ENCODE assay signal across 8 mouse cellular contexts in the genomic region with DNA sequence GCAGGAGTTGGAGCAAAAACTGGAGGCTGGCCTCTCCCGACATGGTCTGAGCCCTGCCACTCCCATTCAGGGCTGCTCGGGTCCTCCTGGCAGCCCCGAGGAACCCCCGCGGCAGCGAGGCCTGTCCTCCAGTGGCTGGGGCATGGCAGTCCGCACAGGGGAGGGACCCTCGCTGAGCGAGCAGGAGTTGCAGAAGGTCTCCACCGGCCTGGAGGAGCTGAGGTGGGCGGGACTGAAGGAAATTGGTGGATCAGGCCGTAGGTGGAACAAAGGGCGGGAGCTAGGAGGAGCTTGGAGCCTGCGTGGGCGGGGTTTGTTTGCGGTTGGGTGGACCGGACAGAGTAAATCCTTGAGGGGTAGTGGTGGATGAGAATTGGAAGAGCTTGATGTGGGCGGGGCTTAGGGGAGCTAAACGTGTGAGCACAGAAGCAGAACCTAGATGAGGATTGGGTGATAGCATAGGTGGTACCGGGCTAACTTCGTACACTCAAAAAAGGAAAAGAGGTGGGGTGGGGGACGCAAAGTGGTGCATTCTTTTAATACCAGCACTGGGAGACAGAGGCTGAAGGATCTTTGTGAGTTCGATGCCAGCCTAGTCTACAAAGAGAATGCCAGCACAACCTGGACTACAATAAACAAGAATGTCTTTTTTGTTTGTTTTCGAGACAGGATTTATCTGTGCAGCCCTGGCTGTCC. TPM values are rescaled to one million over a fixed set of nuclear protein-coding genes. Genes with fewer than 3 reads are reported as not detected.
DNase-seq lines count a peak whose midpoint lies in the region; ATAC-seq and TF ChIP-seq lines count a peak whose summit lies in the region.

No protein-coding gene starts in this region.

- peak overlapping the region; percentile 76 for H3K4me2 ChIP-seq in forebrain, embryonic 13.5 days
- H3K4me2 ChIP-seq in heart, postnatal 0 days (ENCODE audit: low read depth, low read length) = peak overlapping the region; percentile 79
- peak overlapping the region; percentile 98 for H3K4me2 ChIP-seq in liver, embryonic 15.5 days
- H3K4me2 ChIP-seq in neural tube, embryonic 11.5 days (ENCODE audit: low read depth) = peak overlapping the region; percentile 81
- H3K4me2 ChIP-seq in stomach, postnatal 0 days (replicated peaks; ENCODE audit: low read depth) = peak overlapping the region; percentile 90

- TF ChIP-seq EP300 in heart, postnatal 0 days (IDR thresholded peaks at IDR 0.05; ENCODE audit: low read depth) = no peak
- no peak for TF ChIP-seq EP300 in stomach, postnatal 0 days (optimal IDR thresholded peaks at IDR 0.05)

- H3K27me3 ChIP-seq in forebrain, embryonic 13.5 days = peaks cover 38% of the 10 kb centered on the region
- peaks cover 22% of the 10 kb centered on the region for H3K27me3 ChIP-seq in heart, postnatal 0 days (ENCODE audit: control insufficient read depth, insufficient read depth, low read length)
- H3K27me3 ChIP-seq in liver, embryonic 15.5 days = peaks cover 57% of the 10 kb centered on the region
- peaks cover 15% of the 10 kb centered on the region for H3K27me3 ChIP-seq in neural tube, embryonic 11.5 days (ENCODE audit: control insufficient read depth, insufficient read depth, low read length)
- H3K27me3 ChIP-seq in stomach, postnatal 0 days (ENCODE audit: control insufficient read depth, insufficient read depth, low read length) = no peaks in the 10 kb centered on the region

- ATAC-seq in forebrain, embryonic 13.5 days = peak; percentile 83
- ATAC-seq in heart, postnatal 0 days (ENCODE audit: insufficient read depth, low read depth) = peak; percentile 88
- ATAC-seq in liver, embryonic 15.5 days (ENCODE audit: insufficient read depth) = peak; percentile 84
- ATAC-seq in neural tube, embryonic 11.5 days (ENCODE audit: insufficient read depth, low FRiP score, low TSS enrichment) = peak; percentile 84
- ATAC-seq in stomach, postnatal 0 days (ENCODE audit: low FRiP score, low TSS enrichment) = peak; percentile 90

- peaks cover 0 to 14% of the 10 kb centered on the region in 2 experiments; a peak in 1 of 4 replicates for H3K4me1 ChIP-seq in ES-E14 (ENCODE audit: control insufficient read depth in 2 of 2, insufficient read depth in 2 of 2, low read length in 2 of 2, poor library complexity in 1 of 2)
- H3K4me1 ChIP-seq in forebrain, embryonic 13.5 days = peaks cover 16% of the 10 kb centered on the region
- H3K4me1 ChIP-seq in heart, postnatal 0 days (ENCODE audit: control insufficient read depth, insufficient read depth) = peaks cover 10% of the 10 kb centered on the region; the same call in 1 of the 2 replicates
- H3K4me1 ChIP-seq in liver, embryonic 15.5 days (replicated peaks) = peaks cover 22% of the 10 kb centered on the region
- no peaks in the 10 kb centered on the region for H3K4me1 ChIP-seq in neural tube, embryonic 11.5 days (ENCODE audit: control insufficient read depth, insufficient read depth, low read length)
- H3K4me1 ChIP-seq in stomach, postnatal 0 days (replicated peaks; ENCODE audit: control insufficient read depth, insufficient read depth) = no peaks in the 10 kb centered on the region

- H3K27ac ChIP-seq in ES-E14 (ENCODE audit: insufficient read depth, low read depth, low read length, poor library complexity, severe bottlenecking) = no peak overlapping the region
- H3K27ac ChIP-seq in forebrain, embryonic 13.5 days = peak overlapping the region; percentile 59; the same call in 1 of the 2 replicates
- peak overlapping the region; percentile 51; the same call in 1 of the 2 replicates for H3K27ac ChIP-seq in heart, postnatal 0 days (ENCODE audit: low read depth)
- peak overlapping the region; percentile 77 for H3K27ac ChIP-seq in liver, embryonic 15.5 days (replicated peaks)
- no peak overlapping the region for H3K27ac ChIP-seq in neural tube, embryonic 11.5 days (ENCODE audit: low read depth, low read length)
- H3K27ac ChIP-seq in stomach, postnatal 0 days (replicated peaks) = peak overlapping the region; percentile 86

- in situ Hi-C loops in ES-E14 (cut with MboI; ENCODE audit: low sequenced_read_pairs in 2 of 2, unreplicated experiment in 2 of 2) = no loop called here

- peak; percentile 100 for DNase-seq in ES-E14 (ENCODE audit: low read depth, low spot score)
- DNase-seq in cerebellum, adult 11 months = peak; percentile 79
- peak; percentile 96 for DNase-seq in heart, postnatal 0 days (ENCODE audit: low spot score)
- DNase-seq in kidney, postnatal 36 days = peak; percentile 97
- peak; percentile 91 for DNase-seq in neural tube, embryonic 11.5 days (ENCODE audit: low spot score)
- DNase-seq in stomach, postnatal 0 days (ENCODE audit: low spot score) = peak; percentile 95

- H3K9ac ChIP-seq in ES-E14 (ENCODE audit: insufficient read depth, low read depth, low read length, poor library complexity, severe bottlenecking) = peak overlapping the region; percentile 32
- H3K9ac ChIP-seq in forebrain, embryonic 13.5 days = peak overlapping the region; percentile 68
- peak overlapping the region; percentile 43 for H3K9ac ChIP-seq in heart, postnatal 0 days (replicated peaks; ENCODE audit: low read depth, low read length)
- peak overlapping the region; percentile 62 for H3K9ac ChIP-seq in liver, embryonic 15.5 days
- H3K9ac ChIP-seq in neural tube, embryonic 11.5 days (ENCODE audit: low read length) = peak overlapping the region; percentile 66
- peak overlapping the region; percentile 62 for H3K9ac ChIP-seq in stomach, postnatal 0 days (ENCODE audit: low read length)

- no peak for TF ChIP-seq CTCF in heart, postnatal 0 days (IDR thresholded peaks at IDR 0.05; ENCODE audit: low read depth)
- 0 out of 2 replicates have a peak, but pooled peaks have one; percentile 6 for TF ChIP-seq CTCF in stomach, postnatal 0 days (IDR thresholded peaks at IDR 0.05; ENCODE audit: low read depth)

- H3K4me3 ChIP-seq in ES-E14 (ENCODE audit: insufficient read depth in 1 of 2, low read depth in 1 of 2, low read length in 2 of 2, poor library complexity in 1 of 2, severe bottlenecking in 1 of 2) = peak overlapping the region; percentile 65 to 92
- peak overlapping the region; percentile 44 for H3K4me3 ChIP-seq in forebrain, embryonic 13.5 days
- H3K4me3 ChIP-seq in heart, postnatal 0 days (ENCODE audit: low read depth, low read length) = peak overlapping the region; percentile 50
- peak overlapping the region; percentile 65 for H3K4me3 ChIP-seq in liver, embryonic 15.5 days (replicated peaks)
- H3K4me3 ChIP-seq in neural tube, embryonic 11.5 days (ENCODE audit: low read depth, low read length) = peak overlapping the region; percentile 38
- H3K4me3 ChIP-seq in stomach, postnatal 0 days (ENCODE audit: low read depth, low read length) = peak overlapping the region; percentile 52

- WGBS in forebrain, embryonic 13.5 days = 7% methylated on average over 24 of the region's 24 CpGs
- WGBS in heart, postnatal 0 days = 7% methylated on average over 24 of the region's 24 CpGs
- 5% methylated on average over 24 of the region's 24 CpGs for WGBS in liver, embryonic 15.5 days (ENCODE audit: insufficient replicate concordance)
- WGBS in neural tube, embryonic 11.5 days = 6% methylated on average over 24 of the region's 24 CpGs
- 6% methylated on average over 24 of the region's 24 CpGs for WGBS in stomach, postnatal 0 days

- no peaks in the 10 kb centered on the region for H3K9me3 ChIP-seq in ES-E14 (ENCODE audit: control insufficient read depth, insufficient read depth, low read depth, low read length)
- H3K9me3 ChIP-seq in forebrain, embryonic 13.5 days (replicated peaks) = no peaks in the 10 kb centered on the region
- H3K9me3 ChIP-seq in heart, postnatal 0 days (replicated peaks; ENCODE audit: control insufficient read depth, low read length) = no peaks in the 10 kb centered on the region
- H3K9me3 ChIP-seq in liver, embryonic 15.5 days (replicated peaks) = no peaks in the 10 kb centered on the region
- no peaks in the 10 kb centered on the region for H3K9me3 ChIP-seq in neural tube, embryonic 11.5 days (ENCODE audit: control insufficient read depth, low read length)
- no peaks in the 10 kb centered on the region for H3K9me3 ChIP-seq in stomach, postnatal 0 days (ENCODE audit: control insufficient read depth, low read length)

- no peaks in the 10 kb centered on the region for H3K36me3 ChIP-seq in ES-E14 (ENCODE audit: control insufficient read depth, insufficient read depth, low read length, poor library complexity, severe bottlenecking)
- no peaks in the 10 kb centered on the region for H3K36me3 ChIP-seq in forebrain, embryonic 13.5 days (ENCODE audit: poor library complexity, severe bottlenecking)
- no peaks in the 10 kb centered on the region for H3K36me3 ChIP-seq in heart, postnatal 0 days (replicated peaks; ENCODE audit: control insufficient read depth, insufficient read depth, low read length)
- no peaks in the 10 kb centered on the region for H3K36me3 ChIP-seq in liver, embryonic 15.5 days (replicated peaks)
- no peaks in the 10 kb centered on the region for H3K36me3 ChIP-seq in neural tube, embryonic 11.5 days (ENCODE audit: control insufficient read depth, insufficient read depth, low read length)
- no peaks in the 10 kb centered on the region for H3K36me3 ChIP-seq in stomach, postnatal 0 days (ENCODE audit: control insufficient read depth, insufficient read depth, low read length)

RNA-seq across cellular contexts. Expression of a gene that starts 9.8 kb away (rescaled TPM):
- 0.49 and 0.85 TPM in 2 replicates for total RNA-seq in ES-E14 (2012; rRNA removed)
- polyA plus RNA-seq in forebrain, embryonic 13.5 days (2015; fragmentation: Nextera tagmentation; extraction: Ambion mirVana) = 0.20 TPM in 1 of 2 replicates, not detected in the other
- not detected in 2 replicates for total RNA-seq in heart, postnatal 0 days (2014; rRNA removed; ENCODE audit: low replicate concordance)
- 0.16 and 0.27 TPM in 2 replicates for polyA plus RNA-seq in heart, postnatal 0 days (2015; fragmentation: Nextera tagmentation; extraction: Ambion mirVana)
- 0.08 TPM in 1 of 2 replicates, not detected in the other for polyA plus RNA-seq in liver, embryonic 15.5 days (2015; fragmentation: Nextera tagmentation; extraction: Ambion mirVana)
- 0.27 TPM in 1 of 2 replicates, not detected in the other for polyA plus RNA-seq in neural tube, embryonic 11.5 days (2014; fragmentation: Nextera tagmentation; extraction: Ambion mirVana)
- 0.08 TPM in 1 of 2 replicates, not detected in the other for polyA plus RNA-seq in stomach, postnatal 0 days (2015; fragmentation: Nextera tagmentation; extraction: Ambion mirVana)

RNA-seq across cellular contexts. Expression of a gene that starts 21.9 kb away (rescaled TPM):
- 60.3 and 123 TPM in 2 replicates for total RNA-seq in ES-E14 (2012; rRNA removed)
- 40.2 and 43.1 TPM in 2 replicates for polyA plus RNA-seq in forebrain, embryonic 13.5 days (2015; fragmentation: Nextera tagmentation; extraction: Ambion mirVana)
- total RNA-seq in heart, postnatal 0 days (2014; rRNA removed; ENCODE audit: low replicate concordance) = 7.5 and 12.7 TPM in 2 replicates
- 3.4 and 3.9 TPM in 2 replicates for polyA plus RNA-seq in heart, postnatal 0 days (2015; fragmentation: Nextera tagmentation; extraction: Ambion mirVana)
- polyA plus RNA-seq in liver, embryonic 15.5 days (2015; fragmentation: Nextera tagmentation; extraction: Ambion mirVana) = 1.5 and 1.6 TPM in 2 replicates
- polyA plus RNA-seq in neural tube, embryonic 11.5 days (2014; fragmentation: Nextera tagmentation; extraction: Ambion mirVana) = 22.0 and 25.2 TPM in 2 replicates
- polyA plus RNA-seq in stomach, postnatal 0 days (2015; fragmentation: Nextera tagmentation; extraction: Ambion mirVana) = 5.6 and 7.3 TPM in 2 replicates

RNA-seq across cellular contexts. Expression of a gene that starts 23.5 kb away (rescaled TPM):
- 82.5 and 94.9 TPM in 2 replicates for total RNA-seq in ES-E14 (2012; rRNA removed)
- polyA plus RNA-seq in forebrain, embryonic 13.5 days (2015; fragmentation: Nextera tagmentation; extraction: Ambion mirVana) = 81.7 and 87.2 TPM in 2 replicates
- 63.1 and 99.0 TPM in 2 replicates for total RNA-seq in heart, postnatal 0 days (2014; rRNA removed; ENCODE audit: low replicate concordance)
- 36.2 and 37.1 TPM in 2 replicates for polyA plus RNA-seq in heart, postnatal 0 days (2015; fragmentation: Nextera tagmentation; extraction: Ambion mirVana)
- 69.1 and 70.9 TPM in 2 replicates for polyA plus RNA-seq in liver, embryonic 15.5 days (2015; fragmentation: Nextera tagmentation; extraction: Ambion mirVana)
- 92.5 and 95.0 TPM in 2 replicates for polyA plus RNA-seq in neural tube, embryonic 11.5 days (2014; fragmentation: Nextera tagmentation; extraction: Ambion mirVana)
- 29.3 and 33.9 TPM in 2 replicates for polyA plus RNA-seq in stomach, postnatal 0 days (2015; fragmentation: Nextera tagmentation; extraction: Ambion mirVana)

RNA-seq across cellular contexts. Expression of a gene that starts 33.6 kb away (rescaled TPM):
- 413 and 429 TPM in 2 replicates for total RNA-seq in ES-E14 (2012; rRNA removed)
- polyA plus RNA-seq in forebrain, embryonic 13.5 days (2015; fragmentation: Nextera tagmentation; extraction: Ambion mirVana) = 815 and 859 TPM in 2 replicates
- total RNA-seq in heart, postnatal 0 days (2014; rRNA removed; ENCODE audit: low replicate concordance) = 152 and 173 TPM in 2 replicates
- 271 and 300 TPM in 2 replicates for polyA plus RNA-seq in heart, postnatal 0 days (2015; fragmentation: Nextera tagmentation; extraction: Ambion mirVana)
- 111 and 114 TPM in 2 replicates for polyA plus RNA-seq in liver, embryonic 15.5 days (2015; fragmentation: Nextera tagmentation; extraction: Ambion mirVana)
- 304 and 319 TPM in 2 replicates for polyA plus RNA-seq in neural tube, embryonic 11.5 days (2014; fragmentation: Nextera tagmentation; extraction: Ambion mirVana)
- polyA plus RNA-seq in stomach, postnatal 0 days (2015; fragmentation: Nextera tagmentation; extraction: Ambion mirVana) = 181 and 185 TPM in 2 replicates

RNA-seq across cellular contexts. Expression of a gene that starts 44.7 kb away (rescaled TPM):
- 45.9 and 68.4 TPM in 2 replicates for total RNA-seq in ES-E14 (2012; rRNA removed)
- 67.9 and 72.7 TPM in 2 replicates for polyA plus RNA-seq in forebrain, embryonic 13.5 days (2015; fragmentation: Nextera tagmentation; extraction: Ambion mirVana)
- 31.7 and 61.1 TPM in 2 replicates for total RNA-seq in heart, postnatal 0 days (2014; rRNA removed; ENCODE audit: low replicate concordance)
- 44.8 and 51.7 TPM in 2 replicates for polyA plus RNA-seq in heart, postnatal 0 days (2015; fragmentation: Nextera tagmentation; extraction: Ambion mirVana)
- polyA plus RNA-seq in liver, embryonic 15.5 days (2015; fragmentation: Nextera tagmentation; extraction: Ambion mirVana) = 39.4 and 47.2 TPM in 2 replicates
- polyA plus RNA-seq in neural tube, embryonic 11.5 days (2014; fragmentation: Nextera tagmentation; extraction: Ambion mirVana) = 67.1 and 72.3 TPM in 2 replicates
- 55.7 and 59.8 TPM in 2 replicates for polyA plus RNA-seq in stomach, postnatal 0 days (2015; fragmentation: Nextera tagmentation; extraction: Ambion mirVana)

Comparison
In these comparisons a context has a peak if more than half of its experiments do, and no peak if none do; other contexts are left out.
1. H3K27ac ChIP-seq: peak in forebrain, embryonic 13.5 days (single experiment), heart, postnatal 0 days (single experiment), liver, embryonic 15.5 days (single experiment) and stomach, postnatal 0 days (single experiment); none in ES-E14 (single experiment) and neural tube, embryonic 11.5 days (single experiment).
2. Peak in every context shown above with its lines, with median percentiles within 50 percentile points of each other: DNase-seq, H3K4me3 ChIP-seq, H3K9ac ChIP-seq, ATAC-seq and H3K4me2 ChIP-seq.